Mouse (Mus musculus) hindbrain, embryonic 12.5 days (tissue): ENCODE measurements at regions not wholly inside any gene's neighbourhood (a gene's known extent, or its start where the extent isn't known, plus 50 kb on each side); places are given as distances from the start of the nearest gene placed in this dataset.
A peak's percentile ranks its signal among the peaks of the same experiment; 100 is the strongest.

Source experiments
- ATAC-seq: fragments of 200-750 bp; cut with Nextera tagmentation; 2 replicates; pipeline ENCODE4 v1.8.0; 2017; ENCODE audit warnings: moderate TSS enrichment; ENCODE audit not compliant: low FRiP score
- H3K27ac ChIP-seq: fragments of 300-500 bp; sonication (generic); 2 replicates; pipeline ENCODE4 v1.5.1; 2016; ENCODE audit warnings: mild to moderate bottlenecking
- H3K27me3 ChIP-seq: fragments of 300-500 bp; sonication (generic); 2 replicates; pipeline ENCODE4 v1.6.1; 2016; ENCODE audit warnings: mild to moderate bottlenecking
- H3K36me3 ChIP-seq: fragments of 300-500 bp; sonication (generic); 2 replicates; pipeline ENCODE4 v1.6.1; 2016; ENCODE audit warnings: mild to moderate bottlenecking
- H3K4me1 ChIP-seq: fragments of 300-500 bp; sonication (generic); 2 replicates; pipeline ENCODE4 v1.6.1; 2016
- H3K4me2 ChIP-seq: fragments of 300-500 bp; sonication (generic); replicated peaks from 2 replicates; pipeline ENCODE4 v1.6.1; 2016; ENCODE audit warnings: mild to moderate bottlenecking
- H3K4me3 ChIP-seq: fragments of 300-500 bp; sonication (generic); 2 replicates; pipeline ENCODE4 v1.5.1; 2016; ENCODE audit warnings: mild to moderate bottlenecking
- H3K9ac ChIP-seq: fragments of 300-500 bp; sonication (generic); 2 replicates; pipeline ENCODE4 v1.6.1; 2016; ENCODE audit warnings: mild to moderate bottlenecking, moderate library complexity
- H3K9me3 ChIP-seq: fragments of 300-500 bp; sonication (generic); replicated peaks from 2 replicates; pipeline ENCODE4 v1.6.1; 2016; ENCODE audit warnings: mild to moderate bottlenecking
- WGBS: fragments of 180-500 bp; shearing (Covaris S2); methylation state at CpG from one replicate; pipeline ENCODE4 v1.1.7; 2016; 5-methylcytosine and 5-hydroxymethylcytosine counted together

DNA sequence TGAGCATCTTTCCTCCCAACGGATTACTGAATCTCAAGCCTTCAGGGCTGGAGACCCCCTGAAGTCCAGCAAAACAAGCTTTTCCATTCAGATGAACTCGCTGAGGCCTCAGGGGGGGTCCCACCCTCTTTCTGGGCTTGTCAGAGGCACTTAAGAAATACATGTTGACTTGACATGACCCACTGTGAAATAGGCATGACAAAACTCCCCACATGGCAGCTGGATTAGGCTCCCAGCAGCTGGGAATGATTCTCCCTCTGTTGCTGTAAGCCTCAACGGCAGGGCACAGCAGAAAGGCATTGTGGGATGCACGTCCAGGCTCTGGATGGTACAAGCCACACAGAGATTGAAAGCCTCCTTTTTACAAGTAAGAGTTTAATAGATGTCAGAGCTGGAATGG lies 110.5 kb downstream of the Slc4a3 start:
- H3K27ac ChIP-seq = no peak overlapping the region
- ATAC-seq = no peak

DNA sequence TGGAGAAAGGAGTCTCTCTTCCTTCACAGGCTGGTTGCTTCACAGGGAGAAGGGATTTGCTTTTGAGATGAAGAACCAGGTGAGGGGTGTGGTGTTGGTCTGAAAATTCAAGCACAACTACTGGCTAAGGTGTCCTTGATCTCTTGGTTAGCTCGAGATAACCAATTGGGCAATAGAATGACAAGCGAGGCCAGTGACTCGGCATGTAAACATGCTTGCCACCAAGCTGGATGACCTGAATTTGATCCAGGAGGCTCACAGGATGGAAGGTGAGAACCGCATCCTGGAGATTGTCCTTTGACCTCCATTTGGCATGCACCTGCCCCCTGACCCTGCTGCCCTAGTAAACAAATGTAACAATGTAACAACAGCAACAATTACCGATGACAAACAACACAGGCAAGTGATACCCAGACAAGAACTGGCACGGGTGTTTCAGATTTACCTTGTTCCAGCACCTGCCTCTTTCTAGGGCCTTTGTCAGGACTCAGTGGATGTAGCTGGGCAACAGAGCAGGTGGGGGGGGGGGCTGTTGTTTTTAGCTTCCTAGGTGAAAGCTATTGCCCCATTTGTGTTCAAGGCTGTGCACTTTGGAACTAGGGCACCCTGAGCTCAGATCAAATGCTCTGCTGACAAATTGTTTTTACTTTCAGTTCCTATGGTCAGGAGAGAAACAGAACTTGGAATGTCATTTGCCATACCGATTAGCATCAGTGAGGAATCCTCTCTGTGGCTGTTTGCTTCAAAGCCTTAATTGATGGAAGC lies 114.5 kb downstream of the Slc4a3 start:
- peaks cover 14% of the 10 kb centered on the region for H3K4me1 ChIP-seq
- no peak overlapping the region for H3K9ac ChIP-seq
- no peak overlapping the region for H3K4me3 ChIP-seq
- peaks cover 6% of the 10 kb centered on the region; the same call in 1 of the 2 replicates for H3K27me3 ChIP-seq
- ATAC-seq = no peak
- no peaks in the 10 kb centered on the region for H3K36me3 ChIP-seq
- no peak overlapping the region for H3K4me2 ChIP-seq
- WGBS = 87% methylated on average over 7 of the region's 7 CpGs
- H3K9me3 ChIP-seq = 0 out of 2 replicates have a peak, but pooled peaks cover 3% of the 10 kb centered on the region
- H3K27ac ChIP-seq = no peak overlapping the region

More for the DNA sequence above, 110.5 kb downstream of the Slc4a3 start:
- Histone ChIP-seq H3K4me2 (no peak overlapping the region), H3K27me3 (peaks cover 1% of the 10 kb centered on the region; the same call in 1 of the 2 replicates), H3K4me3 (no peak overlapping the region), H3K36me3 (no peaks in the 10 kb centered on the region), H3K9me3 (0 out of 2 replicates have a peak, but pooled peaks cover 3% of the 10 kb centered on the region), H3K4me1 (0 out of 2 replicates have a peak, but pooled peaks cover 3% of the 10 kb centered on the region), H3K9ac (no peak overlapping the region)
- 45% methylated on average over 4 of the region's 4 CpGs for WGBS

DNA sequence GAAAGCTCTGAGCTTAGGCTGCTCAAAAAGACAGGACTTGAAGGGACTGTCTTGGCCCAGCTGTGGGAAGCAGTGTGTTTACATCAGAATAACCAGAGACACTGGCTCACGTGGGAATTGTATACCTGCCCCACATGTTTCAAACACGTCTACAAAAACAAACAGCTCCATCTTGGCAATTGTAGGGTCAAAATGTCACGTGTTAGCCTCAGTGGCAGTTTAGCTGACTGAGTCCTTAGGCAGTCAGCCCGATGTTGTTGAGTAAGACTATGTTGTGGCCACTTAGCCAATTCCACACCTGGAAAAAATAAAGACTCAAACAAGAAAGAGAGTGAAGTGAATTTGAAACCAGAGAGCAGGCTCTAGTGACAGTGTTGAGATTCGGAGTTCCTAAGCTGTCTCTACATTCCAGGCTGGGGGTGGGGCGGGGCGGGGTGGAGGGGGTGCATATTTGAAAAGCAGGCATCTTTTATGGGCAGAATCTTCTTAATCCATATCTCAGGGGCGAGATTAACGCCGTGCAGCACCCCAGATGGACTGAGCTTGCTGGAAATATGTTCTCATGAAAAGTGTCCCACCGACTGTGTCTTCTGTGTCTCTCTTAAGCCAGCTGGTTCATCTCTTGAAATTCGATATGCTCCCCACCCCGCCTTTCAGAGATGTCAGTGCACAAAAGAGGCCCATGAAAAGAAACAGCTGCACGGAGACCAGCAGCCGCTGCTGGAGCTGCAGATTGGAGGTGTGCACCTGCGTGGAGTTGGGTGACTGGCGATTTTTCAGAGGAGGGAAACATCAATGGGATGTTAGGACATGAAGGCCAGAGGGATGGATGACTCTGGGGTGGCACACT lies 116.3 kb downstream of the Slc4a3 start:
- Histone ChIP-seq H3K27me3 (peaks cover 6% of the 10 kb centered on the region; the same call in 1 of the 2 replicates), H3K4me1 (peaks cover 14% of the 10 kb centered on the region), H3K27ac (no peak overlapping the region), H3K36me3 (no peaks in the 10 kb centered on the region), H3K4me2 (peak overlapping the region; percentile 21), H3K4me3 (no peak overlapping the region), H3K9ac (no peak overlapping the region), H3K9me3 (0 out of 2 replicates have a peak, but pooled peaks cover 3% of the 10 kb centered on the region)
- 15% methylated on average over 17 of the region's 17 CpGs for WGBS
- ATAC-seq = peak; percentile 48; the same call in 1 of the 2 replicates

DNA sequence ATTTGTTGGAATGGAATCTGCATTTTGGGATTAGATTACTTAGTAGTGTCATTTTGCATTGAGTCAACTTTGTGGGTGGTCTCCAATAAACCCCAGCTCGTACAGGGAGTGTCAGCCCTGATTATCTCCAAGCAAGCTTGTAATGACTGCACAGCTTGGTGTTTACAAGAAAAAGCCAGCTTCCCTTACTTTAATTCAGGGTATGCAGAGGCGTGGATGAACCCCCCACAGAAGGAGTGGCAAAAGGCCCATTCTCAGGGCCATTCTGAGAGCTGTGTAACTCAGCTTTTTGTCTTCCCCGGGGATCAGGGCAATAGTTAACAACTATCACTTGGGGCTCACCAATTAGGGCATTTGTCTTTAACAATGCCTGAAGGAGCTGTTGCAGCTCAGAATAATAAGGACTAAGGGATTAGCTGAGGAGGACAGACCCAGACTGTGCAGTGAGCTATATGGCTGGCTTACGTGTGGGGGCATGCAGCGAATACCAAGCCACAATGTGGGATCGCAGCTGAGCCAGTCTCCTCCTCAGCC lies 121.7 kb downstream of the Slc4a3 start:
- Histone ChIP-seq H3K4me1 (peaks cover 12% of the 10 kb centered on the region), H3K4me3 (no peak overlapping the region), H3K27ac (no peak overlapping the region), H3K9ac (no peak overlapping the region), H3K36me3 (no peaks in the 10 kb centered on the region), H3K27me3 (peaks cover 3% of the 10 kb centered on the region), H3K9me3 (no peaks in the 10 kb centered on the region), H3K4me2 (no peak overlapping the region)
- 33% methylated on average over 6 of the region's 6 CpGs for WGBS
- ATAC-seq = no peak

DNA sequence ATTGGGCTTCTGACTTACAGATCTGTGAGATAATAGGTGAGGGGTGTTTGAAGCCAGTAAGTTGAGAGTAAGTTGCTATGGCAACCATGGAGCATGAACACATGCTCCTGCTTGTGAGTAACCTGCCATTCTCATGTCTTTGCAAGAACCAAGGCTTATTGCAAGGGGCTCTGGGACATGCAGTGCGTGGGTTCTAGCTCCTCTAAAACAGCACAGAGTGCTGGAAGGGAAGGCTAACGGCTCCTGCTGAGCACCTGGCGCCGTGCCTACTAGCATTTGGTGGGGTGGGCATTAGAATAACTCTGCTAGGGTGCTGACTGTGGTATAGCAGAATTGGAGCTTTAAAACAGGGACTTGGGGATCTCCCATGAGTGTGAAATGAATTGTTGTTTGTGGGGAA lies 130.2 kb downstream of the Slc4a3 start:
- Histone ChIP-seq H3K4me1 (peaks cover 5% of the 10 kb centered on the region; the same call in 1 of the 2 replicates), H3K36me3 (no peaks in the 10 kb centered on the region), H3K27me3 (no peaks in the 10 kb centered on the region; the same call in 1 of the 2 replicates), H3K9me3 (peaks cover 5% of the 10 kb centered on the region; the same call in 1 of the 2 replicates), H3K4me2 (no peak overlapping the region), H3K27ac (no peak overlapping the region), H3K9ac (no peak overlapping the region), H3K4me3 (no peak overlapping the region)
- 86% methylated on average over 4 of the region's 4 CpGs for whole genome bisulfite sequencing
- no peak for ATAC-seq

DNA sequence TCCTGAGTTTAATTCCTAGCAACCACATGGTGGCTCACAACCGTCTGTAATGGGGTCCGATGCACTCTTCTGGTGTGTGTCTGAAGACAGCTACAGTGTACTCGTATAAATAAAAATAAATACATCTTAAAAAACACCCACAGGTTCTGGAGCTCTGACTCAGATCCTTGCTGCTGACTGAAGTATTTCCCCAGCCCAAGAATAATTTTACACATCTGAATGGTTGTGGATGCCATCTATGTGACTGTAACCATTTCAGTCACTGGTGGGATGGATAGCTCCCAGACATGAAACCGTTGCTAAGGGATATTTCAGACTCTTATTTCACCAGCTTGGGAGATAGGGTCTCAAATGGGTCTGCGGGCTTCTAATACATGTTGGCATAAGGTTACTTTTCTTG lies 131.6 kb downstream of the Slc4a3 start:
- H3K9me3 ChIP-seq = peaks cover 10% of the 10 kb centered on the region; the same call in 1 of the 2 replicates
- H3K4me1 ChIP-seq = peaks cover 5% of the 10 kb centered on the region; the same call in 1 of the 2 replicates
- no peak overlapping the region for H3K4me2 ChIP-seq
- WGBS = 85% methylated on average over 5 of the region's 5 CpGs
- no peaks in the 10 kb centered on the region for H3K27me3 ChIP-seq
- H3K9ac ChIP-seq = no peak overlapping the region
- no peak overlapping the region for H3K4me3 ChIP-seq
- ATAC-seq = no peak
- H3K36me3 ChIP-seq = no peaks in the 10 kb centered on the region
- H3K27ac ChIP-seq = no peak overlapping the region

DNA sequence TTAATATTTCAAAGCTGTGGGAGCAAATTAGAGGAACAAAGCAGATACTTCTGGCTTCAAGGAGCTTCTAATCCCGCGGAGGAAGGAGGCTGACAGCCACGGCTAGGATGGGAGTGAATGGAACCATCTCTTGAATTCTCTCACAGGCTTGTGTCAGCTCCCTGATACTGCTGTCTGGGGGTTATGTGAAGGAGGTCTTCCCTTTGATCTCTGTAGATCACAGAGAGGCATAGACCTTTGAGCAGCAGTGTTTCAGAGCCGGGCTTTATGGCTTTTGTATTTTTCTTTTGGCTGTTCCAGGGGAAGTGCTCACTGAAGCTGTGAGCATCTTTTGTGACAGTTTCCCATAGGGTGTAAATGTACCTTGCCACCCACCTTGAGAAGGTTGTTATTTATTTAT lies 132.2 kb downstream of the Slc4a3 start:
- no peaks in the 10 kb centered on the region for H3K36me3 ChIP-seq
- no peak for ATAC-seq
- no peak overlapping the region for H3K27ac ChIP-seq
- WGBS = 47% methylated on average over 4 of the region's 4 CpGs
- no peak overlapping the region for H3K4me2 ChIP-seq
- H3K9ac ChIP-seq = no peak overlapping the region
- H3K27me3 ChIP-seq = no peaks in the 10 kb centered on the region
- no peak overlapping the region for H3K4me3 ChIP-seq
- H3K9me3 ChIP-seq = peaks cover 10% of the 10 kb centered on the region; the same call in 1 of the 2 replicates
- H3K4me1 ChIP-seq = peaks cover 5% of the 10 kb centered on the region; the same call in 1 of the 2 replicates

DNA sequence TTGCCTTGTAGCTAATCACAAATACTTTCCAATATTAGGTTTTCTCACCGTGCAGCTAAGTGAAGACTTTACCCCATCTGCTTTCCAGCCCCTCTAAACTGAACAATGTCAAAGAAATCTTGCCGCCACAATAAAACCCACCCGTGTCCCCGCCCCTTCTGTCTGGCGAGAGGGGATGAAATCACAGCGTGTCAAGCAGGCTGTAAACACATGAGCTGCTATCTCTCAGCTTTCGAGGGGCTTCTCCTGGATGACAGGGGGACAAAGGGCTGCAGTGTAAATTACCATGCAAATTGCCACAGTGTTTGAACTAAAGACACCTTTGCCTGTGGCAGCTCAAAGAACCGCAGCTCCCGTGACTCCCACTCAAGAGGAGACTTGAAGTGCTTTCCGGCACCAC lies 134.3 kb downstream of the Slc4a3 start:
- Histone ChIP-seq H3K9ac (no peak overlapping the region), H3K4me2 (no peak overlapping the region), H3K36me3 (no peaks in the 10 kb centered on the region), H3K4me1 (peaks cover 5% of the 10 kb centered on the region; the same call in 1 of the 2 replicates), H3K27ac (no peak overlapping the region), H3K27me3 (no peaks in the 10 kb centered on the region), H3K4me3 (no peak overlapping the region), H3K9me3 (peaks cover 10% of the 10 kb centered on the region; the same call in 1 of the 2 replicates)
- WGBS = 32% methylated on average over 10 of the region's 10 CpGs
- no peak for ATAC-seq

DNA sequence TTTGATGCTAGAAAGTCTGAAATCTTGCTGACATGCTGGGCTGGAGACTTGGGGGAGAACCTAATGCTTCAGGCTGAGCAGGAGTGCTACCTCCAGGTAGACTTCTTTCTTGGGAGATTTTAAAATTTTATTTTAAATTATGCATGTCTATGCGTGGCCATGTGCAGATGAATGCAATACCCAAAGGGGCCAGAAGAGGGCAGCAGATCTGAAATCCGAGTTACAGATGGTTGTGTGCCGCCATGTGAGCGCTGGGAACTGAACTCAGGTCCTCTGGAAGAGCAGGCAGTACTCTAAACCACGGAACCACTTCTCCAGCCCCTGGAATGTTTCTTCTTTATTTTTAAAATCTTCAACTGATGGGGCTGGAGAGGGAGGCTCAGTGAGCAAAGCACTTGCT lies 135.8 kb downstream of the Slc4a3 start:
- H3K9ac ChIP-seq = no peak overlapping the region
- H3K4me1 ChIP-seq = peaks cover 5% of the 10 kb centered on the region; the same call in 1 of the 2 replicates
- H3K9me3 ChIP-seq = peaks cover 5% of the 10 kb centered on the region; the same call in 1 of the 2 replicates
- no peak for ATAC-seq
- H3K27me3 ChIP-seq = no peaks in the 10 kb centered on the region
- no peak overlapping the region for H3K4me2 ChIP-seq
- H3K4me3 ChIP-seq = no peak overlapping the region
- WGBS = 93% methylated on average over 5 of the region's 5 CpGs
- no peak overlapping the region for H3K27ac ChIP-seq
- no peaks in the 10 kb centered on the region for H3K36me3 ChIP-seq

DNA sequence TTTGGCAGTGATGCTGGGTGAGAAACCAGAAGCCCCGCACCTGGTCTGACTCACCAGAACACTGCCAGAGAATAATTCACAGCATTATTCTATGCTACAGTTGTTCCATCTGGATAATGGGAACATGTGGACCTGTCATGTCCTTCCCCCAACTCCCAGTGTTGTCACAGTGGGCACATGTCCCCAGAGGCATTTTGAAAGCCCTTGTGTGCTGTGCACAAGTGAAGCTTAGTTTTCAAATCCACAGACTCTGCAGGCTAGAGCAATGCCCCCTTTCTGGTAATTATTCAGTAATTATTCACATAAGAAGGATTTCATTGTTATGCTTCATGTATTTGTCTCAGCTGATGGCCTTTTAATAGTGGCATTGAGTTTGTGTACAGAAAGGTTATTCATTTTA lies 146.7 kb downstream of the Slc4a3 start:
- H3K9me3 ChIP-seq = no peaks in the 10 kb centered on the region
- no peaks in the 10 kb centered on the region for H3K36me3 ChIP-seq
- H3K27ac ChIP-seq = no peak overlapping the region
- ATAC-seq = peak; percentile 77
- no peak overlapping the region for H3K4me3 ChIP-seq
- no peak overlapping the region for H3K9ac ChIP-seq
- H3K4me1 ChIP-seq = peaks cover 8% of the 10 kb centered on the region
- 0 out of 2 replicates have a peak, but pooled peaks cover 2% of the 10 kb centered on the region for H3K27me3 ChIP-seq
- no peak overlapping the region for H3K4me2 ChIP-seq
- WGBS = 73% methylated on average over 1 of the region's 1 CpGs

DNA sequence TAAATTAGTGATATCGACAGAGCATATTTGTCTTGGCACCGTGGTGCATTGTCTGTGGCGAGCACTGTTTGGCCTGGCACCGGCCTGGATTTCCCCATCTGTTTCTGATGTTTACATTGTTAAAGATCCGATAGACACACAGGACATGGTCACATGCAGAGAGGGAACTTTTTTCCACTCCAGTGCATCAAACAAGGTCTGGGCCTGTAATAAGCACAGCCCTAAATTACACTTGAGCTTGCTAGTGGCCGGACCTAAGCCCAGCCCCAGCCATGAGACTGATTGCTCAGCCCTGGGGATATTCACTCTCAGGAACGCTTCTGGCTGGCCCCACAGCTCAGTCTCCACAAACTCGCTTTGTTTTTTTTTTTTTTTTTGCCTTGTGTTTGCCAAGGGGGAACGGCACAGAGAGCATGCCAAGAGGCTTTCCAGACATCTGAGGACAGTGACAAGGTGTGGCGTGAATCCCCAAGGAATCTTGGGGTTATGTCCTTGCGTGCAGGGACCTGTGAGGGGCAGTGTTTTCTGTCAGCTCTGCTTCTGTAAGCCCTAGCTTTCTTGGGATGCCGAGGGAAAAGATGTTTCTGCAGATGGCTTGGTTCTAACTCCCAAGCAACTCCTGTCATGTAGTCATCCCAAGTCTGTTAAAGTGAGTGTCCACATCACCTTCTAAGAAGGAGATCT lies 147.3 kb downstream of the Slc4a3 start:
- H3K9me3 ChIP-seq = no peaks in the 10 kb centered on the region
- no peak overlapping the region for H3K27ac ChIP-seq
- 0 out of 2 replicates have a peak, but pooled peaks cover 2% of the 10 kb centered on the region for H3K27me3 ChIP-seq
- 31% methylated on average over 12 of the region's 12 CpGs for WGBS
- H3K4me1 ChIP-seq = peaks cover 8% of the 10 kb centered on the region
- peak; percentile 73 for ATAC-seq
- no peak overlapping the region for H3K9ac ChIP-seq
- H3K4me2 ChIP-seq = no peak overlapping the region
- H3K4me3 ChIP-seq = no peak overlapping the region
- H3K36me3 ChIP-seq = no peaks in the 10 kb centered on the region
